Mouse (Mus musculus): Measurements from ENCODE around the gene Hist2h2aa1. TPM values are rescaled to one million over a fixed set of nuclear protein-coding genes. Genes with fewer than 3 reads are reported as not detected.

Gene Hist2h2aa1
- polyA plus RNA-seq, 1 experiment, result 565 TPM

DNA sequence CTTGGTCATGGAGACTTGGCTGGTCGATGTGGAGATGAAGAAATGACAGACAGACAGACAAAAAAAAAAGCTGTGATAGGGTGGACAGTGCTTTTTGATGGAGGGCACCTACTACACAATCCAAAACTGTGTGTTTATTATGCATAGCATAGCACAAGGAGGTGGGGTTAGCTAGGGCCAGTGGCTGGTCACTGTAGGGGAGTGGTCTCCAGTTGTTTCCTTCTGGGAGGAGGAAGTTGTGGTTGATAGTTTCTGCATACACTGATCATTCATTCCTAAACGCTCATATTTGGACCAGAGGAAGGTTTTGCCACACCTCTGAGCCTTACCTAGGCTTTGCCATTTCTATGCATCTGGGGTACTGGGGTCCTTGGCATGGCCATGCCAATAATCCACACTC lies 14.9 kb upstream of the Hist2h2aa1 start:
- DNase-seq, result no peak
- Histone ChIP-seq H3K27ac (ENCODE audit: control insufficient read depth, insufficient read depth, low read length) (no peak overlapping the region), H3K4me3 (ENCODE audit: control insufficient read depth, insufficient read depth, low read length) (no peak overlapping the region), H3K4me1 (replicated peaks; ENCODE audit: control insufficient read depth, insufficient read depth, low read length) (0 out of 2 replicates have a peak, but pooled peaks cover under 1% of the 10 kb centered on the region), H3K36me3 (ENCODE audit: control insufficient read depth, insufficient read depth, low read length) (no peaks in the 10 kb centered on the region), H3K27me3 (ENCODE audit: control insufficient read depth, insufficient read depth, low read length) (no peaks in the 10 kb centered on the region)
- TF ChIP-seq CTCF (IDR thresholded peaks at IDR 0.05; ENCODE audit: borderline replicate concordance, control insufficient read depth, extremely low read depth, insufficient read depth, low read length, poor library complexity) (no peak), POLR2A (IDR thresholded peaks at IDR 0.05; ENCODE audit: control insufficient read depth, extremely low read depth, insufficient read depth, low read length, poor library complexity) (no peak)
- 56% methylated on average over 2 of the region's 2 CpGs for WGBS

DNA sequence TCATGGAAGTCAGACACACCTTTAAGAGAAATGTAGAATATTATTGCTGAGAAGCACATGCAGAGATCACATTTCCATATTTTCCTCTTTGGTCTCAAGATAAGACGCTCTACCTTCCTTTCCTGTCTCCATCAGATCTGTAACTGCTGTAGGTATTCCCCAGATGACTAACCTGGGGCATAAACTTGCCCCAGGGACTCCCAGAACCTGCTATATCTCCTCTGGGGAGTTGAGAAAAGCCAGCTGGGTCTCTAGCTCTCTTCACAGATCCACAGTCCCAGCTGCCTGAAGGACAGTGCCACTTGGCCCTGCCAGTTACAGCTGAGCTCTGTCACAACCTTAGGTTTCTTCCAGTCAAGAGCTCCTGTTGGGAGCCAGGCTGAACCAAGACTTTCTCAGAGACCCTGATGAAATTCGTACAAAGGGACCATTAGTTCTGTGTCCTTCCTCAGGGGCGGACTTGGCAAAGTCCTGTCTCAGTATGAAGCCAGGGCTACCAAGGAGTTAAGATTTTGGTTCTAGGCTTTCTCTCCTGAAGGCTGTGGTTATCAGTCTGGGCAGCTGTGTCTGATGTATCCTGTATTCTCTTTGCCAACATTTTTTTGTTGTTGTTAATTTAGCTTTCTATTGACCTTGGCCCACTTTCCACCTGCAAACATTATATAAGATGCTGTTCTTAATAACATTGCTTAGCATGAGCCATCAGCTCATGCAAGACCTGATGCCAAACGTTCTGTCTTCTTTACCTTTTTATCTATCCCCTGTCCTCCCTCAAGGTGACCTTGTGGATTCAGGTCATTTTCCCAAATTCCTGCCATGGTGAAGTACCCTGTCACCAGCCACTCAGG lies 14.2 kb upstream of the Hist2h2aa1 start:
- no peaks in the 10 kb centered on the region for H3K4me1 ChIP-seq (replicated peaks; ENCODE audit: control insufficient read depth, insufficient read depth, low read length)
- no peaks in the 10 kb centered on the region for H3K36me3 ChIP-seq (ENCODE audit: control insufficient read depth, insufficient read depth, low read length)
- no peak for DNase-seq

DNA sequence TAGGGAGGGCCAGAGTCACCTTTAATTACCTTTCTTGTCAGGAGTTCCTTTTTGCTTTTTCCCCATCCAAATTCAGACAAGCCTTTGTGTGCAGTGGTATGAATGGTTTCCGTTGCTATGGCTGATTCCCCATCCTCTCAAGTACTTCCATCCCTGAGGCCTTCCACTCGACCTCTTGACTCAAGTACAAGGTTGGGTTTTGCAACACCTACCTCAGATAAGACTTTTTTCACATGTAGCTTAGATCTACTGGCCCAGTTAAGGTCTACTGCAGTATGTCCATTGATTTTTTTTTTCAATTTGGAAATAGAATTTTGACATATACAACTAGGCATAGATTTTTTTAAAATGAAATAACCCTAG lies 13.6 kb upstream of the Hist2h2aa1 start:
- TF ChIP-seq CTCF (IDR thresholded peaks at IDR 0.05; ENCODE audit: borderline replicate concordance, control insufficient read depth, extremely low read depth, insufficient read depth, low read length, poor library complexity), result no peak
- TF ChIP-seq POLR2A (IDR thresholded peaks at IDR 0.05; ENCODE audit: control insufficient read depth, extremely low read depth, insufficient read depth, low read length, poor library complexity), result no peak

More for the DNA sequence above, 14.2 kb upstream of the Hist2h2aa1 start:
- no peak overlapping the region for H3K4me3 ChIP-seq (ENCODE audit: control insufficient read depth, insufficient read depth, low read length)
- no peak overlapping the region for H3K27ac ChIP-seq (ENCODE audit: control insufficient read depth, insufficient read depth, low read length)
- no peaks in the 10 kb centered on the region for H3K27me3 ChIP-seq (ENCODE audit: control insufficient read depth, insufficient read depth, low read length)
- TF ChIP-seq CTCF (IDR thresholded peaks at IDR 0.05; ENCODE audit: borderline replicate concordance, control insufficient read depth, extremely low read depth, insufficient read depth, low read length, poor library complexity) (no peak), POLR2A (IDR thresholded peaks at IDR 0.05; ENCODE audit: control insufficient read depth, extremely low read depth, insufficient read depth, low read length, poor library complexity) (no peak)
- WGBS, result 93% methylated on average over 4 of the region's 4 CpGs

DNA sequence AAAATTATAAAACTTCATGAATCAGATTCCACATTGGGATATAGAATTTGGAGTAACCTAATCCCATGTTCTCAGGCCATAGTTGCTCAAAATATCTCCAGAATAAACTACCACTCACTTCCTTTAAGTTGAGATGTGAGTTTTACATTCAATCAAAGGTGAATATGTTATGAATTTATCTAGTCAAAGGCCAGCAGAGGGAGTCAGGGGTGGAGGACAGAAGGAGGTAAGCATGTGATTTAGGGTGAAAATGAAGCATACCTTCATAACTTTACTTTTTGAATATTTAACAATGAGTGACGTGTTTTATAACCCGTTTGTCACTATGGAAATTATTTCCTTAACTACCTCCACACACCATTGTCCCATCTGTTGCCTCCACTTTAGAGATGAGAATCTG lies 10.4 kb upstream of the Hist2h2aa1 start:
- no peaks in the 10 kb centered on the region for H3K36me3 ChIP-seq (ENCODE audit: control insufficient read depth, insufficient read depth, low read length)
- WGBS, result 89% methylated on average over 2 of the region's 2 CpGs
- no peak overlapping the region for H3K27ac ChIP-seq (ENCODE audit: control insufficient read depth, insufficient read depth, low read length)
- no peaks in the 10 kb centered on the region for H3K27me3 ChIP-seq (ENCODE audit: control insufficient read depth, insufficient read depth, low read length)
- DNase-seq, result no peak
- H3K4me3 ChIP-seq (ENCODE audit: control insufficient read depth, insufficient read depth, low read length), result no peak overlapping the region
- no peak for TF ChIP-seq CTCF (IDR thresholded peaks at IDR 0.05; ENCODE audit: borderline replicate concordance, control insufficient read depth, extremely low read depth, insufficient read depth, low read length, poor library complexity)
- H3K4me1 ChIP-seq (replicated peaks; ENCODE audit: control insufficient read depth, insufficient read depth, low read length), result peaks cover 3% of the 10 kb centered on the region; the same call in 1 of the 2 replicates

More for the DNA sequence above, 13.6 kb upstream of the Hist2h2aa1 start:
- 82% methylated on average over 2 of the region's 2 CpGs for WGBS
- no peaks in the 10 kb centered on the region for H3K36me3 ChIP-seq (ENCODE audit: control insufficient read depth, insufficient read depth, low read length)
- H3K27ac ChIP-seq (ENCODE audit: control insufficient read depth, insufficient read depth, low read length), result no peak overlapping the region
- DNase-seq, result no peak
- H3K4me3 ChIP-seq (ENCODE audit: control insufficient read depth, insufficient read depth, low read length), result no peak overlapping the region
- H3K27me3 ChIP-seq (ENCODE audit: control insufficient read depth, insufficient read depth, low read length), result no peaks in the 10 kb centered on the region
- H3K4me1 ChIP-seq (replicated peaks; ENCODE audit: control insufficient read depth, insufficient read depth, low read length), result no peaks in the 10 kb centered on the region

DNA sequence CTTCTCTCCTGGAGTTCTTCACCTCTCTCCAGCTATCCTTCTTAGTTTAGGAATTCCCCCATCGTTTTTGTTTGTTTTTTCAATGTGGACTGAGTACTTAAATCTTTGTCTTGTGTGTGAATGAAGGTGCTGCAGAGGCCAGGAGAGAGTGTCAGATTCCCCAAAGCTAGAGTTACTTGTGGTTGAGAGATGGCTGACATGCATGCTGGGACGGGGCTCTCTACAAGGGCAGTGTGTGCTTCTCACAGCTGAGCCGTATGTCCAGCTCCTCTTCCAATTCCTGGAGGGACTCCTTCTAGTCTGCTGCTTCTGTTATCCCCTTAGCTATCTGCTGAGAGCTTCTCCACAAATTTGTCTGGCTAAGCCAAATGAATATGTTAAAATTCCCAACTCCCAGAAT lies 9.5 kb upstream of the Hist2h2aa1 start:
- 79% methylated on average over 3 of the region's 3 CpGs for WGBS
- no peaks in the 10 kb centered on the region for H3K36me3 ChIP-seq (ENCODE audit: control insufficient read depth, insufficient read depth, low read length)
- peaks cover 3% of the 10 kb centered on the region; the same call in 1 of the 2 replicates for H3K4me1 ChIP-seq (replicated peaks; ENCODE audit: control insufficient read depth, insufficient read depth, low read length)
- no peaks in the 10 kb centered on the region for H3K27me3 ChIP-seq (ENCODE audit: control insufficient read depth, insufficient read depth, low read length)
- H3K4me3 ChIP-seq (ENCODE audit: control insufficient read depth, insufficient read depth, low read length), result no peak overlapping the region
- no peak overlapping the region for H3K27ac ChIP-seq (ENCODE audit: control insufficient read depth, insufficient read depth, low read length)
- no peak for DNase-seq
- TF ChIP-seq POLR2A (IDR thresholded peaks at IDR 0.05; ENCODE audit: control insufficient read depth, extremely low read depth, insufficient read depth, low read length, poor library complexity) (no peak), CTCF (IDR thresholded peaks at IDR 0.05; ENCODE audit: borderline replicate concordance, control insufficient read depth, extremely low read depth, insufficient read depth, low read length, poor library complexity) (no peak)

DNA sequence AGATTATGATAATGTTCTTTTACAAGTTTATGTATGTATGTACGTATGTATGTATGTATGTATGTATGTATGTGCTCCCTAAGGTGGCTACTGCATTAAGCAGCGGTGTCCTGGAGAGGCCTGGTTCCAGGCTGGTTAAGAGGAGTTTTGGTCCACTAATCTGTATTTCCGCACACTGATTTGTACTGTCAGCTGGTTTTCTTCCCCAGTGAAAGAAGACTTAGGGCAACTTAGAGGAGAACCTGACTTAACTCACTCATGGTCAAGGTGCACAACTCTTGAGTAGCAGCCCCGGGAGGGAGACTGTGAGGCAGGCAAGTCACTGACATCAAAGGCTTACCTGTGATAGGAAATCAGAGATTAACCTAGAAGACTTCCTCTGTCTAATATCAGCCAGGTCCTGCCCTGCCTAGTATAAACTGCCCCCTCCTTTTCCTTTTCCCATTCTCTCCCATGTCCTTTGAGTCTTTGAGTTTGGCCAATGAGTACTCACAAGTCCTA lies 8.4 kb upstream of the Hist2h2aa1 start:
- Histone ChIP-seq H3K36me3 (ENCODE audit: control insufficient read depth, insufficient read depth, low read length) (no peaks in the 10 kb centered on the region), H3K4me1 (replicated peaks; ENCODE audit: control insufficient read depth, insufficient read depth, low read length) (peaks cover 3% of the 10 kb centered on the region; the same call in 1 of the 2 replicates), H3K4me3 (ENCODE audit: control insufficient read depth, insufficient read depth, low read length) (no peak overlapping the region), H3K27me3 (ENCODE audit: control insufficient read depth, insufficient read depth, low read length) (no peaks in the 10 kb centered on the region), H3K27ac (ENCODE audit: control insufficient read depth, insufficient read depth, low read length) (no peak overlapping the region)
- TF ChIP-seq CTCF (IDR thresholded peaks at IDR 0.05; ENCODE audit: borderline replicate concordance, control insufficient read depth, extremely low read depth, insufficient read depth, low read length, poor library complexity) (no peak), POLR2A (IDR thresholded peaks at IDR 0.05; ENCODE audit: control insufficient read depth, extremely low read depth, insufficient read depth, low read length, poor library complexity) (no peak)
- 80% methylated on average over 4 of the region's 4 CpGs for WGBS
- no peak for DNase-seq
